8 mouse cellular contexts compared by ENCODE assay signal in genomic region chr6:59424871-59425740, GRCm38 (mm10). TPM values are rescaled to one million over a fixed set of nuclear protein-coding genes. Genes with fewer than 3 reads are reported as not detected.
A peak's percentile ranks its signal among the peaks of the same experiment; 100 is the strongest.
DNase-seq lines count a peak whose midpoint lies in the region; ATAC-seq lines count a peak whose summit lies in the region.

No protein-coding gene starts in this region.

- WGBS in hindbrain, embryonic 13.5 days, result 75% methylated on average over 10 of the region's 10 CpGs
- WGBS in hindbrain, embryonic 12.5 days, result 76% methylated on average over 10 of the region's 10 CpGs

- H3K9ac ChIP-seq in hindbrain, embryonic 13.5 days, result no peak overlapping the region
- no peak overlapping the region for H3K9ac ChIP-seq in hindbrain, embryonic 12.5 days

- H3K27ac ChIP-seq in hindbrain, embryonic 13.5 days, result no peak overlapping the region
- no peak overlapping the region for H3K27ac ChIP-seq in hindbrain, embryonic 12.5 days

- intact Hi-C loops in left cerebral cortex, postnatal 25 days (cut with DNase I), result loop anchor here (5.0 kb wide), 1 partner anchor 178 kb away; no protein-coding TSS in a partner anchor

- peak; percentile 4 for DNase-seq in ES-CJ7 (ENCODE audit: low read depth, low spot score)
- peak; percentile 11 to 41 for DNase-seq in cerebellum, postnatal 10 days
- DNase-seq in lung, postnatal 25 days (ENCODE audit: low spot score), result peak; percentile 55
- no peak for DNase-seq in frontal cortex, postnatal 14 days (ENCODE audit: low spot score in 2 of 2)
- no peak for DNase-seq in left cerebral cortex, postnatal 25 days (ENCODE audit: low spot score in 2 of 2)
- DNase-seq in layer of hippocampus, adult 18-20 months (ENCODE audit: low spot score in 2 of 2), result no peak

- H3K4me1 ChIP-seq in hindbrain, embryonic 13.5 days (replicated peaks), result peaks cover 9% of the 10 kb centered on the region
- H3K4me1 ChIP-seq in hindbrain, embryonic 12.5 days, result peaks cover 8% of the 10 kb centered on the region; the same call in 1 of the 2 replicates

- H3K36me3 ChIP-seq in hindbrain, embryonic 13.5 days, result no peaks in the 10 kb centered on the region
- no peaks in the 10 kb centered on the region for H3K36me3 ChIP-seq in hindbrain, embryonic 12.5 days

- no peak for ATAC-seq in hindbrain, embryonic 13.5 days (ENCODE audit: low FRiP score)
- no peak for ATAC-seq in hindbrain, embryonic 12.5 days (ENCODE audit: low FRiP score)

- peak overlapping the region; percentile 77 for H3K4me2 ChIP-seq in hindbrain, embryonic 13.5 days
- no peak overlapping the region for H3K4me2 ChIP-seq in hindbrain, embryonic 12.5 days (replicated peaks)

- no peaks in the 10 kb centered on the region for H3K9me3 ChIP-seq in hindbrain, embryonic 13.5 days
- no peaks in the 10 kb centered on the region for H3K9me3 ChIP-seq in hindbrain, embryonic 12.5 days (replicated peaks)

- H3K27me3 ChIP-seq in hindbrain, embryonic 13.5 days, result no peaks in the 10 kb centered on the region
- H3K27me3 ChIP-seq in hindbrain, embryonic 12.5 days, result no peaks in the 10 kb centered on the region

- 0 out of 2 replicates have a peak overlapping the region, but pooled peaks have one; percentile 48 for H3K4me3 ChIP-seq in hindbrain, embryonic 13.5 days
- H3K4me3 ChIP-seq in hindbrain, embryonic 12.5 days, result no peak overlapping the region

RNA-seq across cellular contexts. Expression of gene Gprin3, which starts 1.0 kb away (rescaled TPM):
- polyA plus RNA-seq in hindbrain, embryonic 13.5 days (2015; fragmentation: Nextera tagmentation; extraction: Ambion mirVana), result 2.3 and 2.8 TPM in 2 replicates
- 1.0 and 1.1 TPM in 2 replicates for polyA plus RNA-seq in hindbrain, embryonic 12.5 days (2016; fragmentation: Nextera tagmentation; extraction: Ambion mirVana)
- total RNA-seq in left cerebral cortex, postnatal 25 days (2021), result 10 to 100 TPM in 1 of 2 experiments, 1 to 10 TPM in 1; 8.1 to 18.0 TPM
- 1 to 10 TPM; 8.3 to 9.3 TPM for total RNA-seq in layer of hippocampus, adult 18-20 months (2021)

Comparison
In these comparisons a context has a peak if more than half of its experiments do, and no peak if none do; other contexts are left out.
1. DNase-seq: peak in ES-CJ7 (single experiment), cerebellum, postnatal 10 days (2 of 2) and lung, postnatal 25 days (single experiment); none in frontal cortex, postnatal 14 days (0 of 2), left cerebral cortex, postnatal 25 days (0 of 2) and layer of hippocampus, adult 18-20 months (0 of 2).